Mouse (Mus musculus) mature B cell (primary cell): ENCODE data around the gene Mrpl21.

Experiments used
- in situ Hi-C: fragments of 300-500 bp; cut with MboI; formaldehyde crosslinking; loops from 2 replicates; pipeline ENCODE4 v1.14.3; 2019

Mrpl21 gene

GRCm38 (mm10) chr19:3336485-3337255 lies 54.0 kb downstream of the Mrpl21 start:
- in situ Hi-C loops, result no loop called here

DNA sequence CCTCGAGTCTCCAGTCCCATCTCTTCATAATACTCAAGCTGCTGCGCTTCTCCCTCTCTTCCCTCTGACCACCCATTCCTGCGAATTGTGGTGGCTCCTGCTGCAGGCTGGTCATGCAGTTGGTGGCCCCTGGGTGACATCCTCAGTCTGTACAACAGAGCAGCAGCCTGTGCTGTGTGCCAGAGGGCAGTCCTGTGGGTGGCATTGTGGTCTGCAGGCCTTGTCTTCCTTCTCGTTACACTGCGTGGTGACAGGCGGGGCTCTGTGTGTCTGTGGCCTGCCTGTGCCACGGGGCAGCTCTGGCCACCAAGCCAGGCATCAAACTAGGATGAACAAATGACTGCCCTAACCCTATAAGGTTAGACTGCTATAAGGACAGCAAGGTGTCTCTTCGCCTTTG lies 56.5 kb downstream of the Mrpl21 start:
- in situ Hi-C loops, result no loop called here

DNA sequence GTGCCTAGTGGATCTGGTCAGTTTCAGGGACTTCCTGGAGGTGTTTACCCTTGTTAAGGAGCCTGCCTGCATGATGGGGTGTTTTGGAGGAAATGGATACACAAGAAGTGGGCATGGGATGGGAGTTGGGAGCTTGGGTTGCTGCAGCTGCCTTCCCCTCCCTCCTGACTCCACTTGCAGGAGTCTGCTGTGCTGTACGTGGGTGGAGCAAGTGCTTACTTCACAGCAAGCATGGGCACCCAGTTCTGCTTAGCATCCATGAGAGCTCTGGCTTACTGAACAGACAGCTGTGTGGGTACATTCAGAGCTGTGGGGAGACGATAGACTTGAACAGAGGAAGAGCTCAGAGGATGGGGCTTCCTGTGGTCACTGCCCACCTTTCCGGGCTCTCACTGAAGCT lies 58.3 kb downstream of the Mrpl21 start:
- in situ Hi-C loops, result no loop called here
